Mouse (Mus musculus) heart, postnatal 10 days (tissue): ENCODE measurements at regions not wholly inside any gene's neighbourhood (a gene's known extent, or its start where the extent isn't known, plus 50 kb on each side); places are given as distances from the start of the nearest gene placed in this dataset.

Source experiments
- DNase-seq, 2 experiments: peaks; one replicate each; pipeline ENCODE4 v3.0.0; 2021
- intact Hi-C: fragments of 180-260 bp; cut with DNase I; formaldehyde crosslinking; loops from one replicate; pipeline ENCODE4 v1.15.1; 2025

DNA sequence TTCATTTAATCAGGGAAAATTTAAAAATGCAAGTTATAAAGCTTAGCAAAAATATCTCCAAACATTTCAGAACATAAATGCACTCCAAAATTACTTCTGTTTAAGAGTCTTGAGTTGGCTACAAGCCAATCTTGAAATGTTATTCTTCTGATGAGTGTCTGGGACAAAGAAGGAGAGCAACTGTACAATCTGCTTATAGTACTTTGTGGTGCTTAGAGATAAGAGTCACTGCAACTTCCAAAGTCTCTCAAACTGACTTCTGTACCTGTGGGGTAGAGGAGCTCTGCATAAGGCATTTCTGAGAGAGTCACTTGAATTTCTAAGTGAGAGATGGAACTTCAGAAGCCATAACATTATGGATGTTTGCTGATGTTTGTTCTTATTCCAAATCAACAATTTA lies 374.2 kb downstream of the Gpd2 start:
- intact Hi-C loops, result no loop called here
- no peak for DNase-seq

DNA sequence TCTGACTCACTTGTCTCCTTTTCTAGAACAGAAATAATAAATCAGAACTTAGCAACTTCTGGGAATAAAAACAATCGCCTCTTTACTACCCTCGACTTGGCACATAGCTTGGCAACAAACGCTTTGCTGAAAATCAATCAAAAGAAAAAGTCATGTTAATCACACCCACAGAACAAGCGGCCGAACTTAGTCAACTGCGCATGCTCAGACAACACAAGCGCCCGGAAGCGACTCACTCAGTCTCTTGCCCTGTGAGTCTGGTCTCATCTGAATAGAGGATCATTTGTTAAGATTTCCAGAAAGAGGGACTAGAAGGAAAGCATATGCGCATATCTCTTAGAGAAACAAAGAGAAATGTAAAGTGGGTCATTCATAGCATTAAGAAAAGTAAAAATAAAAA lies 375.8 kb downstream of the Gpd2 start:
- no peak for DNase-seq
- intact Hi-C loops, result no loop called here

DNA sequence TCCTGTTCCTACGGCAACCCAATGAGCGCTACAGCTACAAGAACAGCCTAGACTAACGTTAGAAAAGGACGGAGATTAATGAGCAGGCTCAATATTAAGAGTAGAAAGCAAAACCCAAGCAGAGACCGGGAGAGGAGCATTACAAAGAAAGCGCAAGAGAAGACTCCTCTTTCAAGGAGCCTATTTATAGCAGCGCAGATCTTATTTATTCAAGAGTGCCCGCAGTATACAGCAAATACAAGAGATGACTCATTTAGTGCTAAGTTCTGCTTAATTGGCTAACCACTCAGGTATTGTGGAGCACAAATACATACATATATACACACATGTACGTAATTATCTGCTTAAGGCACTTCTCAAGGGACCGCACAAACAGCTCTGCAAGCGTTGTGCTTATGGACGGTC lies 377.2 kb downstream of the Gpd2 start:
- DNase-seq, result no peak
- intact Hi-C loops, result no loop called here

DNA sequence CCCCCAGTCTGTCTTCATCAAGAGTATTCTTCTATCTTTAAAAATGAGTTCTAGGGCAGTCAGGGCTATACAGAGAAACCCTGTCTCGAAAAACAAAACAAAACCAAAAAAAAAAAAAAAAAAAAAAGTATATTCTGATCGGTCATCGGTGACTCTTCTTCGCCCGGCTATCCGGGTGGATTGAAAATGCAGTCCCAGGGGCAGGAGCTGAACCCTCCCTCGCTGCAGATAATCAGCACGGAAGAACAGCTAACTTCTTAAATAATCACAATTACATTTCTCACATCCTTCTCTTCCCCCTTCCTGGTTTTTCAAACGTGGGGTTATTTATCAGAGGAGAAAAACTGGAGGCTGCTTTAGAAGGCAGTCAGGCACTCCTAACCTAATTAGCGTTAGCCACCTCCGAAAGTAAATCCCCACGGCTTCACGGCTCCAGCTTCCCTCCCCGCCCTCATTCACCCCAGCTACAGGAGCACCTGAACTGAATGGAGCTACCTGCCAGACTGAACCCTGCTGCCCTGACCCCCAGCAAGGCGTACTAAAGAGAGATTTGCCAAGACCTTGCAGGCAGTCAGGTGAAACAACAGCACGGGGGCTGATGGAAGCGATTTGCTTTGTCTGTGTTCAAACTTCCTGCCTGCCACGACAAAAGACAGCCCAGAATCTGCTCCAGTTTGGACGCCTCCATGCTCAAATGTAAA lies 379.2 kb downstream of the Gpd2 start:
- intact Hi-C loops, result no loop called here
- DNase-seq, result no peak

DNA sequence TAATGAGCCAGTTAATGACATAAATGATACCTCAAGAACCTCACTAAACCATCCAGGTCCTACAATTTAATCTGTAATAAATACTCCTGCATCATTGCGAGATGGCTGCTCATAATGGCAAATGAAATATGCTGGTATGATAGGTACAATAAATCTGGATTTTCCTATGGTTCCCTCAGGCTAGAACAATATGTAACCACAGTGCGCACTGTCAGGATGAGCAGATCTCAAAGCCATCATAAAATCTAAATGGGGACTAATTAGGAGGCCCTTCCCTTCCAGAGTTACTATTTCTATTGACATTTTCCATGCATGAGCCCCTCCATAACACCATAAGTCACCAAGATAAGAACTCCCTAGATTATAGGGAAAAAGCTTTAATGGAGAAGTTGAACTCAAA lies 379.8 kb downstream of the Gpd2 start:
- intact Hi-C loops, result no loop called here

DNA sequence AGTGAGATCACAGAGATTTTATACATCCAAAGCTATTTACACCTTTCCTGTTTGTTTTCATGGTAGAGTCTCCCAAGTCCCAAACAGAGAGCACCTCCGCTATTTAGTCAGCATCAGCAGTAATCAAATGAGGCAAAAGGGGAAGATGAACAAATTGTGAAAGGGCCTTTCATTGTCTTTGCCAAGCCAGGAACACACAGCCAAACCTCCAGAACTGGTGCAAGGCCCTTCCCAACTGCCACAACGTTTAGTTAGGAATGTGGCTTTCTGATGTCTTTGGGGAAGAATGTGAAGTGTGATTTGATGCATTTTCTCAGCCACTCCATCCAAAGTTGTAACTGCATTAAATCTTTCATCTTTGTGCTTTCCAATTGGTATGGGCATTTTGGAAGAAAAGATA lies 353.6 kb upstream of the Galnt5 start:
- intact Hi-C loops, result no loop called here
- DNase-seq, result no peak

More for the DNA sequence above, 379.8 kb downstream of the Gpd2 start:
- DNase-seq, result no peak

DNA sequence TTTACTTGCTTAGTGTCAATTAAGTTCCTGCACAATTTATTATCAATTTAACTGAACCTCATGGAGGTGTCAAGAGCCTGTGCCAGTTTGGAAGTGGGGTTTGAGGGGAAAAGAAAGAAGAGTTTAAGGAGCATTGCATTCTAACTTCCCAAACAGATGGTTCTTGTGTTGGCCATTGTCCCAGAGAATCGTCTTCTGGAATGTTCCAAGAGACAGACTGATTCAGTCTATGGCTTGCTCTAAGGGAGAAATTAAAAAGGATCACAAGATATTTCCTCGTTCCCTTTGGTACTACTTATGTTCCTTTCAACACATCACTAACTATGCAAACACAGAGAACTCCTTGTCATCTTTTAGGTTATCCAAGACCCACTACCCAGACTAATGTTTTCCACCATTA lies 353.1 kb upstream of the Galnt5 start:
- DNase-seq, result no peak
- intact Hi-C loops, result no loop called here

DNA sequence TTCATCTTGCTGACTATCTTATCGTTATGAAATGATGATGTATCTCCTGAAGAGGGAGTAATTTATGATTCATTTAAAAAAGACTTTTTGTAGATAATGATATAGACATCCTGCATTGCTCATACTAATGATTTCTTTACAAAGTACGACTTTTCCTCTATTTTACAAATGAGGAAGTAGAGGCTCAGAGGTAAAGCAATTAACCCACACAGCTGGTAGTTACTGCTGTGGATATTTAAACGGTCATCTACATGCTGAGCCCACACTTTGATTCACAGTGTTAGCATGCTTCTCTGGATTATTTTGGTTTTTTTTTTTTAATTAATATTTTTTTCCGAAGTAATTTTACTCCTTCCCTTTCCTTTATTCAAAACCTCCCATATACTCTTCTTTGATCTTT lies 348.7 kb upstream of the Galnt5 start:
- intact Hi-C loops, result no loop called here
- no peak for DNase-seq

DNA sequence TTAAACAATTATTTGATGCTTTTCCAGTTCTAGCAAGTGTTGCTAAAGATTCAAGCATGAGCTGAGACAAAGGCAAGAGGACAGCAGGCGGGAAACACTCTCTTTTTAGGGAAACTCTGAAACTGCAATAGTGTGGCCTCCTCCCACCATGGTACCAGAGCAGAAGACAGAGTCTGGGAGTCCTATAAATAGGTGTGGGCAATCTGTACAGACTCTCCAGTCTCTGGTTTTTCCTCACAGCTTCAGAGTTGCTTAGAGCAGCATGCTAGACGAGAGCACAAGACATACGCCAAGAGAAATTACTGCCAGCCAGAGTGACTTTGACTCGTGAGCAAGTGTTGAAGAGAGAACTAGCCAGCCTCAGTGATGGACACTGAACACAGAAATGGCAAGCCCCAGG lies 340.3 kb upstream of the Galnt5 start:
- no peak for DNase-seq
- intact Hi-C loops, result no loop called here

DNA sequence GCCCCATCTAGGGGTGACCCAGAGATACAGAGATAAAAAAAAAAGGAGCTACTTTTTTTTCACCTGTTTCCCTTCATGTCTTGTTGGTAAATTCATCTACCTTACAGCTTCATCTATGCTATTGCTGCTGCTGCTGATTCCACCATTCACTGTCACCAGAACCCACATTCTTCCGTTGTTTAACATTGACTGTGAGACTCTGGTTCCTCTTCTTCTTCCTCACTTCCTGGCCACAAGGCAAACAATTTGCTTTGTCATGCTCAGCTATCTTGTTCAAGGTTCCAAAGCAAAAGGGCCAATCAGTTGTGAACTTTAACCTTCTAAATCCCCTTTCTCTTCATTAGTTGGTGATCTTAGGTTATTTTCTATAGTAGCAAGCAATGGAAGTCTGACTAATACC lies 335.8 kb upstream of the Galnt5 start:
- intact Hi-C loops, result no loop called here
- no peak for DNase-seq

DNA sequence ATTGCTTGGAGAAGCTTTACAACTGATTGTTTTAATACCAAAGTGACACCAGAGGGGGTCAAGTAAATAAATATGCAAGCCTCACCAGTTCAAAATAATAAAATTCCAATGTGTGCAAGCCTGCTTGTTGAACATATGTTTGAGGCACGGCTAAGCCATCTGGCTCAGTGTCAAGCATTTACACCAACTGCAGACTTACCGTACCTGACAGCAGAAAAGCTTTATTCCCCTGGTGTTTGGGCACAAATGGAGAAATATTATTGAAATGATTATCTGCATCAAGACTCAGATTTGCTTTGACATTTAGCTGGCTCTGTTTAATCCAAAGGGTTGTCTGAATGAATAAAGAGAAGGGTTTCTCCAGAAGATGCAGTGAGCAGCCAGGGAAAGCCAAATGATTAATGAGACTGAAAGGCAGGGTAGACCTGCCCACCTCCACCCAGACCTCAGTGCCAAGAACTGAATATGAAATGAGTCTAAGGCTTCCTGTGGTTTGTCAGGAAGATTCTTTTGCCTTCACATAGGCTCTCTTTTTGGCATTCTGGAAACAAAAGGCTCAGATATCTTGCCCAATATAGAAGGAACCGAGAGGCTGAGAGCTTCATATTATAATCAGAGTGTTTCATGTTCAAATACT lies 325.6 kb upstream of the Galnt5 start:
- DNase-seq, result no peak
- intact Hi-C loops, result no loop called here

DNA sequence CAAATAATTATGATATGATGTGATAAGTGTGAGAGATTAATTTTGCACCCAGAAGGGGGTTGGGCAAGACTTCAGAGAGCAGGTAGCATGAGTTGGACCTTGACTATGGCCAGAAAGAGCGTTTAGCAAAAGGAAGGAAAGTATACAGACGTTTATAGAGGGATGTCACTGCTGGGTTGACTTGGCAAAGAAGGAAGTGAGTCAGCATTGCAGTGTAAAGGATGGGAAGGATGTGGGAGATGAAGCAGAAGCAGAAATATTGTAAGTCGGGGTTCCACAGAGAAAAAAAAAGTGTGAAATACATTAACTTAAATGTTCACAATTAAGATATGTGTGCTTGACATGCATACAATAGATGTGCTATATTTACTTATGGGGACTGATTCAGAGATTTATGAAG lies 307.8 kb upstream of the Galnt5 start:
- intact Hi-C loops, result no loop called here
- DNase-seq, result no peak

DNA sequence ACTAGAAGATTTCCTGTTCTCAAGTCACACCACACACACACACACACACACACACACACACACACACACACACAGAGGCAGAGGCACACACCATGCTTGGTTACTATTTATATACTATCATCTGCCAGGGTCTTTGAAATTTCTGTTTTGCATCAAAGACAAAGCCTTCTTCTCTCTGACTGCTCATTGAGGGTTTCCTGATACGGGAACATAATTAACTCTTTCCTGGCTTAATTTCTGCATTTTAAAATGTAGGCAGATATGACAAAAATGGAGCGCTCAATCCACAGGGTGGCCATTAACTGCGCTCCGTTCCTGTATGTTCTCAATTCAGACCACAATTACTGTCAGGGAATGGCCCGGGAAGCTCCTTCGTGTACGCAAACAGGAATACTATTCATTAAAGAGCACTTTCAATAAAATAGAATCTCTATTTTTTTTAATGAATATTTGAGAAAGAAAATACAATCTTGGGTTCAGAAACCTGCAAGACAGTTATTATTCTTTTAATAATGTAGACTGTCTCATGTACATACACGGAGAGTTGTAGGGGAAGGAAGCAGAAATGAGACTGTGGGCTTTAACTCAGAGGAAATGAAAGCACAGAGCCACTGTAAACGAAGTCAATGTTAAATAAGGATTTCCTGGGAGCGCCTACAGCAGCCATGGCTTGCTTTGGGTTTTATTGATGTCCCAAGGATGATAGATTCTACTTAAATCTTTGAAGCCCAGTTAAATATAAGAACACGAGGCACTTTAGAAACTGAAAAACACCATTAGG lies 300.5 kb upstream of the Galnt5 start:
- intact Hi-C loops, result no loop called here

DNA sequence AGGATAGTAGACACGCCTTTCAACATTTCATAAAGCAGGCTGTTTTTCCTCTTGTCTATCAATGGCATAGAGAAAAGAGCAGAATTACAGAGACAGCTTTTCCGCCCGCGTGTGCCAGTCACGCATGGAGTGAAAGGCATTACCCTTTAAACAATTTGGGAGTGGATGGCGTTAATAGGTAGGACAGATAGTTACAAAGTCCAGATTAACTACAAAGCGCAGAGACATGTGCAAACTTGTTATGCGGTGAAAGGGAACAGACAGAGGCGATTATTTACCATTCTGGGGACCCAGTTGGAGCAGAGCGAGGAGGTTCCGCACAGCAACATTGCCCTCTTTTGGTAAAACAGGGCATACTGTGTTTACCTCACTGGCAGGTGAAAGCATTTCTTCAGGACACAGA lies 299.0 kb upstream of the Galnt5 start:
- intact Hi-C loops, result loop anchor here (2.0 kb wide), 1 partner anchor 1580 kb away; no protein-coding TSS in a partner anchor
- DNase-seq, result peak; percentile 18 to 42

More for the DNA sequence above, 300.5 kb upstream of the Galnt5 start:
- no peak for DNase-seq

DNA sequence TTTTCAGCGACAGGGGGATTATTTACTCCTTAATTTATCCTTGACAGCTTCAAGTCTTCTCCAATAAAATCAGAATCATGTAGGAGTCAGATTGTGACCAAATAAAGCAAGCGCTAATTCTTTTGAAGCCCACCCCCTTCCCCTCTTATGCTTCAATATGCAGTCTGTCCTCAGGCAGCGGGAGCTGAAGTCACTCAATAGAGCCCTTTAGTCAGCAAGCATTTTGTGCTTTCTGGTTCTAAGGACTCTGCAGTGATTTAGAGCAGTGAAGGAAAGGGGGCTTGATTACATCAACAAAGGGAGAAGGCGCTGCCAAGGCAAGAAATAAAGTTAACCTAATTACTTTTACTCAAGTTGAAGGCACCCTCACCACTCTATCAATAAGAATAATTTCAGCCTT lies 298.5 kb upstream of the Galnt5 start:
- intact Hi-C loops, result loop anchor here (2.0 kb wide), 1 partner anchor 1580 kb away; no protein-coding TSS in a partner anchor
- no peak for DNase-seq

DNA sequence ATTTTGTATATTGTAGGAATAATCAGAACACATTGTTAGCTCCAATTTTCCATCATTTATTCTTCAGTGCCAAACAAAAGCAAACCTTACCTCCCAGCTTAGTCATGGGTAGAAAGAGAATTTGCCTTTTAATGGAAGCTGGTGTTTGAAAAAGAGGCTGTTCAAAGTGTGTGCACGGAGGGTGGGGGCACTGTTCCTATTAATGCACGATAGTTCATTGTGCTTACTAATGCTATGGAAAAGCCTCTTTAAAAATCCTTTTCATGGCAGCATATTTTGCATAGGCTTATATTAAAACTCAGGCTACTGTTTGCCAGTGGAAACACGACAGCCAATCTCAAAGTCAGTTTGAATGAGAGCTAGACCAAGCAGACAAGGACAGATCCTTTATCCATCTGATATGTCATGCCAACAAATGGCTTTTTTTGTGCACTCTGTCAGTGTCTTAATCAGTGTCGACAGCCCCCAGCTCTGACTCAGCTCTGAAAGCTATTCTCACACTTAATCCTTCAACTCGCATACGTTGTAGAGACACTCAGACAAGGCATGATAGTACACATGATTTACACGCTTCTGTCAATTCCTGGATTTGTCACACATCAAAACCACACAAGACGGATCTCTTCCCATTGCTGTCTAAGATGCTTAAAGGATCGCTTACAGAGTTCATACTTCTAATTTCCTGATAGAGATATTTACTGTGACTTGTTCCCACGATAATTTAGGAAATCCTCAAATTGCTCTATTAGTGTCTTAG lies 280.8 kb upstream of the Galnt5 start:
- intact Hi-C loops, result no loop called here

More for the DNA sequence above, 280.8 kb upstream of the Galnt5 start:
- no peak for DNase-seq
